Mouse (Mus musculus): ENCODE measurements around the gene Prtn3.

The Prtn3 gene

GRCm38 (mm10) chr10:79928030-79928694, 53.9 kb downstream of the Prtn3 start:
- DNase-seq (ENCODE audit: low spot score): no peak

GRCm38 (mm10) chr10:79928907-79929701, 54.8 kb downstream of the Prtn3 start:
- DNase-seq (ENCODE audit: low spot score): no peak

DNA sequence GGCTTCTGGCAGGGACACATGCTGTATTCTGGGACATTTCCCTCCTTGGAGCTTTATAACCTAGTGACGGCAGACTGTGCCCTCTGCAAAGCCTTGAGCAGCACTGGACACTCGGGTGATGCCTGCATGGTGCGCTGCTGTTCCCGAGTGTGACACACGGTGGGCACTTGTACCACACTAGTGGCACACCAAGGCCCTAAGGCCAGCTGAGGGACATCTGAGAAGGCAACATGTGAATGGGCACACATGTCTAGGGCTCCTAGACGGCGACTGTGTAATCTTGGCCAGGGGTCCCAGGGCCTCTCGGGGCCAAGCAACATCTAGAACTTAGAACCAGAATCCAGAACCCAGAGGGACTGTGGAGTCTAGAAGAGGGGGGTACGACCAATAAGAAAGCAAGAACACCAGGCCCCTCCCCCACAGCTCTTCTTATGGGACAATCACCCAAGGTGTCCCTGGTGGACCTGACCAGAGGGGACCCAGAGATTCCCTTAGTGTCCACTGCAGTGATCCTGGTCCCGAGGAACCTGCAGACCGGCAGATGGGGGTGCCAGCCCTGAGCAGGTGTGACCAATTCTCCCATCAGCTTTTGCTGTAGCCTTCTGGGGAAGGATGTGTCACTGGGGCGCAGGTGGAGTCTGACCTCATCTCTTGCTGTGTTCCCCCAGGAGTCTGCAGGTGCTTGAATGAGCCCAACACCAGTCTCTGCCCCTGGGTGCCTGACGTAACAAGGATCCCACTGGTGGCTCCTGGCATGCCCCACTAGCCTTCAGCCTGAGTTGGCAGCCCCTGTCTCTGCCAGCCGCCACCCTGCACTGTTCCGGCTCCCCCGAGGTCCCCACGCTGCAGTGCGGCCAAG, 55.9 kb downstream of the Prtn3 start:
- DNase-seq (ENCODE audit: low spot score): no peak

GRCm38 (mm10) chr10:79930826-79931186, 56.5 kb downstream of the Prtn3 start:
- no peak for DNase-seq (ENCODE audit: low spot score)

DNA sequence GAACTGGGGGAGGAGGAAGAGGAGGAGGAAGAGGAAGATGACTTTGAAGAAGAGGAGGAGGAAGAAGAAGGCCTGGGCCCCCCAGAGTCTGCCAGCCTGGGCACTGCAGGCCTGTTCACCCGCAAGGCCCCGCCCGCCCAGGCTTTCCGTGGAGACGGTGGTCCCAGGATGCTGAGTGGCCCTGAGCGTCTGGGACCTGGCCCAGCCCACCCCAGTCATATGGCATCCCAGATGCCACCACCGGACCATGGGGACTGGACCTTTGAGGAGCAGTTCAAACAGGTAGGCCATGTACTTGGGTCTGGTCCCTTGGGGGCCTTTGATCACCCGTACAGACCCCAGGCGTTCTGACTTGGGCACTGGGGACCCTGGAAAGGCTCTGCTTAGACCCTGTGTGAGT, 57.5 kb downstream of the Prtn3 start:
- no peak for DNase-seq (ENCODE audit: low spot score)

- DNase-seq (ENCODE audit: low spot score): no peak
Observed at GRCm38 (mm10) chr10:79932736-79933135, 58.5 kb downstream of the Prtn3 start.

Data from c-Kit-positive CD71-positive TER-119-positive erythroid progenitor cells, embryonic 14.5 days (primary cell).